Mouse (Mus musculus): ENCODE measurements at regions not wholly inside any gene's neighbourhood (a gene's known extent, or its start where the extent isn't known, plus 50 kb on each side); places are given as distances from the start of the nearest gene placed in this dataset.
A peak's percentile ranks its signal among the peaks of the same experiment; 100 is the strongest.

GRCm38 (mm10) chr6:35458250-35458649, 81.4 kb downstream of the Mtpn start:
- DNase-seq, result no peak

- no peak for DNase-seq
Measured at GRCm38 (mm10) chr6:35445007-35445406, 94.7 kb downstream of the Mtpn start.

GRCm38 (mm10) chr6:35426301-35426700, 100.4 kb upstream of the Fam180a start:
- peak; percentile 18 for DNase-seq

GRCm38 (mm10) chr6:35424521-35424920, 98.6 kb upstream of the Fam180a start:
- no peak for DNase-seq

- no peak for DNase-seq
Measured at GRCm38 (mm10) chr6:35420924-35421323, 95.0 kb upstream of the Fam180a start.

- no peak for DNase-seq
Measured at GRCm38 (mm10) chr6:35405044-35405443, 79.1 kb upstream of the Fam180a start.

- no peak for DNase-seq
Measured at GRCm38 (mm10) chr6:35403341-35403910, 77.5 kb upstream of the Fam180a start.

GRCm38 (mm10) chr6:35395726-35396125, 69.8 kb upstream of the Fam180a start:
- no peak for DNase-seq

GRCm38 (mm10) chr6:35388827-35389226, 62.9 kb upstream of the Fam180a start:
- no peak for DNase-seq

GRCm38 (mm10) chr6:35381536-35381935, 55.6 kb upstream of the Fam180a start:
- no peak for DNase-seq

- no peak for DNase-seq
Measured at GRCm38 (mm10) chr6:35380721-35381466, 55.0 kb upstream of the Fam180a start.

- DNase-seq, result peak; percentile 70
Measured at GRCm38 (mm10) chr6:35379890-35380289, 53.9 kb upstream of the Fam180a start.

- no peak for DNase-seq
Measured at GRCm38 (mm10) chr6:35378851-35379250, 52.9 kb upstream of the Fam180a start.

GRCm38 (mm10) chr6:35377535-35377934, 51.6 kb upstream of the Fam180a start:
- DNase-seq, result no peak

GRCm38 (mm10) chr6:35376526-35376925, 50.6 kb upstream of the Fam180a start:
- DNase-seq, result no peak
